Mouse (Mus musculus) olfactory bulb, adult 2 months (tissue): ENCODE measurements around the gene Nudt7.

Experiments
- CTCF ChIP-seq: fragments of 200-500 bp; IDR thresholded peaks from 2 replicates; pipeline ENCODE4 v1.5.1; 2012; ENCODE audit warnings: low read depth, mild to moderate bottlenecking, low read length, moderate library complexity; ENCODE audit not compliant: insufficient read depth
- POLR2A ChIP-seq: fragments of 200-500 bp; IDR thresholded peaks from 2 replicates; pipeline ENCODE4 v1.6.1; 2012; ENCODE audit warnings: mild to moderate bottlenecking, low read depth, low read length, moderate library complexity; ENCODE audit not compliant: insufficient read depth

GRCm38 (mm10) chr8:114109365-114110140 is 23.8 kb upstream of the Nudt7 start:
- TF ChIP-seq POLR2A (no peak), CTCF (no peak)
